Mouse (Mus musculus): Measurements from ENCODE around the gene Gm26657. TPM values are rescaled to one million over a fixed set of nuclear protein-coding genes. Genes with fewer than 3 reads are reported as not detected.

The Gm26657 gene
- total and polyA plus RNA-seq, 2 experiments from 2014 or later = not detected

GRCm38 (mm10) chr4:56768913-56769312 lies 29.0 kb downstream of the Gm26657 start:
- ATAC-seq (ENCODE audit: low FRiP score) = no peak
- Histone ChIP-seq H3K4me2 (ENCODE audit: low read depth, low read length, poor library complexity, severe bottlenecking) (no peak overlapping the region), H3K4me1 (ENCODE audit: insufficient read depth, low read length) (no peaks in the 10 kb centered on the region), H3K36me3 (ENCODE audit: insufficient read depth, low read length) (peaks cover 81% of the 10 kb centered on the region), H3K27me3 (ENCODE audit: insufficient read depth, low read length) (no peaks in the 10 kb centered on the region), H3K4me3 (ENCODE audit: low read depth, low read length) (no peak overlapping the region), H3K9ac (replicated peaks; ENCODE audit: low read length, poor library complexity, severe bottlenecking) (no peak overlapping the region), H3K27ac (ENCODE audit: low read depth, low read length) (no peak overlapping the region), H3K9me3 (ENCODE audit: low read length) (no peaks in the 10 kb centered on the region)
- TF ChIP-seq CTCF (IDR thresholded peaks at IDR 0.05) = no peak
- WGBS = 96% methylated on average over 7 of the region's 7 CpGs
- no peak for DNase-seq (ENCODE audit: low spot score)

DNA sequence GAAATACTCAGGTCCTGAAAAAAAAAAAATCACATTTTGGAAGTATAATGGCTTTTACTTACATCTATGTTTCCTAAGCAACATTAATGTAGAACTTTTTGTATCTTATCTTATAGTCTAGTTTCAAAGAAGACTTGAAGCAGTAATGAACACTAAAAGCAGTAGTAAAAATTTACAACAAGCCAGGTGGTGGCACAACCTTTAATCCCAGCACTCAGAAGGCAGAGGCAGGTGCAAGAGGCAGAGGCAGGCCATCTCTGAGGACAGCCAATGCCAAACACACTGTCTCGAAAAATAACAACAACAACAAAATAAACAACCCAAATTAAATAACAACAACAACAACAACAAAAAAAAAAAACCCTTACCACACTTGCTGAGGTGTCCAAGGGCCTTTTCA lies 31.2 kb downstream of the Gm26657 start:
- H3K36me3 ChIP-seq (ENCODE audit: insufficient read depth, low read length) = peaks cover 78% of the 10 kb centered on the region
- DNase-seq (ENCODE audit: low spot score) (no peak), ATAC-seq (ENCODE audit: low FRiP score) (no peak)
- H3K4me2 ChIP-seq (ENCODE audit: low read depth, low read length, poor library complexity, severe bottlenecking) = no peak overlapping the region
- WGBS = 88% methylated on average over 1 of the region's 1 CpGs
- no peaks in the 10 kb centered on the region for H3K4me1 ChIP-seq (ENCODE audit: insufficient read depth, low read length)
- H3K9me3 ChIP-seq (ENCODE audit: low read length) = no peaks in the 10 kb centered on the region
- TF ChIP-seq CTCF (IDR thresholded peaks at IDR 0.05) = no peak
- no peak overlapping the region for H3K4me3 ChIP-seq (ENCODE audit: low read depth, low read length)
- no peak overlapping the region for H3K27ac ChIP-seq (ENCODE audit: low read depth, low read length)
- H3K9ac ChIP-seq (replicated peaks; ENCODE audit: low read length, poor library complexity, severe bottlenecking) = no peak overlapping the region
- H3K27me3 ChIP-seq (ENCODE audit: insufficient read depth, low read length) = no peaks in the 10 kb centered on the region

Other genes starting within 250 kb of the Gm26657 start
- gene Actl7b, start 1.4 kb downstream of the Gm26657 start, total RNA-seq (2014; rRNA removed) = 0.16 and 0.47 TPM in 2 replicates
- gene Actl7b, start 1.4 kb downstream of the Gm26657 start, polyA plus RNA-seq (2015; fragmentation: Nextera tagmentation; extraction: Ambion mirVana) = not detected in 2 replicates
- not detected in 2 replicates for gene Actl7a, start 3.3 kb downstream of the Gm26657 start, total RNA-seq (2014; rRNA removed)
- gene Actl7a, start 3.3 kb downstream of the Gm26657 start, polyA plus RNA-seq (2015; fragmentation: Nextera tagmentation; extraction: Ambion mirVana) = not detected in 2 replicates
- 89.2 and 93.9 TPM in 2 replicates for gene Elp1, start 62.3 kb downstream of the Gm26657 start, total RNA-seq (2014; rRNA removed)
- 51.4 and 53.6 TPM in 2 replicates for gene Elp1, start 62.3 kb downstream of the Gm26657 start, polyA plus RNA-seq (2015; fragmentation: Nextera tagmentation; extraction: Ambion mirVana)
- 7.5 and 12.2 TPM in 2 replicates for gene Fam206a, start 62.3 kb downstream of the Gm26657 start, total RNA-seq (2014; rRNA removed)
- gene Fam206a, start 62.3 kb downstream of the Gm26657 start, polyA plus RNA-seq (2015; fragmentation: Nextera tagmentation; extraction: Ambion mirVana) = 10.0 and 10.6 TPM in 2 replicates
- gene Ctnnal1, start 125.1 kb downstream of the Gm26657 start, total RNA-seq (2014; rRNA removed) = 8.1 and 19.7 TPM in 2 replicates
- 8.0 and 13.0 TPM in 2 replicates for gene Ctnnal1, start 125.1 kb downstream of the Gm26657 start, polyA plus RNA-seq (2015; fragmentation: Nextera tagmentation; extraction: Ambion mirVana)
- gene Tmem245, start 207.4 kb downstream of the Gm26657 start, total RNA-seq (2014; rRNA removed) = 27.0 and 29.6 TPM in 2 replicates
- 10.4 and 11.2 TPM in 2 replicates for gene Tmem245, start 207.4 kb downstream of the Gm26657 start, polyA plus RNA-seq (2015; fragmentation: Nextera tagmentation; extraction: Ambion mirVana)